Mouse (Mus musculus) gastrocnemius, adult 8-10 months (tissue): ENCODE measurements around the gene Gm498. TPM values are rescaled to one million over a fixed set of nuclear protein-coding genes. Genes with fewer than 3 reads are reported as not detected.

ENCODE experiments used
- DNase-seq, 2 experiments: peaks; one replicate each; pipeline ENCODE4 v3.0.0; 2022; ENCODE audit warnings: low spot score in 2 of 2
- microRNA-seq: library from miRNA; unstranded; fragments of <30 nt; microRNA quantifications from one replicate; pipeline ENCODE4 v1.2.0, GENCODE M21; 2022
- total RNA-seq, 4 experiments: library from RNA; stranded (reverse); gene quantifications; 2 replicates each; pipeline ENCODE4 v1.2.4; 2022

The Gm498 gene
- total RNA-seq, 4 experiments from 2014 or later = not detected

GRCm38 (mm10) chr7:143891146-143891545 lies 24.5 kb downstream of the Gm498 start:
- no peak for DNase-seq

GRCm38 (mm10) chr7:143892361-143892760 lies 25.7 kb downstream of the Gm498 start:
- no peak for DNase-seq

- no peak for DNase-seq
These were observed 34.0 kb downstream of the Gm498 start for GRCm38 (mm10) chr7:143900667-143901066.

- DNase-seq = no peak
These were observed 38.5 kb downstream of the Gm498 start for GRCm38 (mm10) chr7:143905176-143905575.

- DNase-seq = no peak
These were observed 39.0 kb downstream of the Gm498 start for GRCm38 (mm10) chr7:143905606-143906005.

- no peak for DNase-seq
These were observed 47.0 kb downstream of the Gm498 start for GRCm38 (mm10) chr7:143913611-143914010.

- DNase-seq = no peak
These were observed 52.5 kb downstream of the Gm498 start for GRCm38 (mm10) chr7:143919031-143919679.

- DNase-seq = no peak
These were observed 63.3 kb downstream of the Gm498 start for GRCm38 (mm10) chr7:143929899-143930298.

GRCm38 (mm10) chr7:143938647-143939046 lies 72.0 kb downstream of the Gm498 start:
- DNase-seq = no peak

GRCm38 (mm10) chr7:143939476-143939875 lies 72.8 kb downstream of the Gm498 start:
- DNase-seq = no peak

GRCm38 (mm10) chr7:143942941-143943691 lies 76.5 kb downstream of the Gm498 start:
- DNase-seq = no peak

GRCm38 (mm10) chr7:143944421-143944980 lies 77.9 kb downstream of the Gm498 start:
- no peak for DNase-seq

Small RNA genes within 50 kb of the gene (microRNA-seq; reads per million reads assigned to microRNA genes)
- gene Mir6404 = not detected

Other genes starting within 250 kb of the Gm498 start
- under 1 TPM; 0.07 to 0.21 (median 0.14) TPM for gene Tnfrsf26, start 238.1 kb upstream of the Gm498 start, total RNA-seq
- gene Tnfrsf22, start 217.2 kb upstream of the Gm498 start, total RNA-seq = 1 to 10 TPM; 1.2 to 2.8 (median 1.7) TPM
- gene Tnfrsf23, start 181.0 kb upstream of the Gm498 start, total RNA-seq = 1 to 10 TPM; 2.5 to 4.6 (median 3.4) TPM
- gene Osbpl5, start 109.9 kb upstream of the Gm498 start, total RNA-seq = 10 to 100 TPM; 11.2 to 17.7 (median 14.1) TPM
- gene Mrgprg, start 99.8 kb upstream of the Gm498 start, total RNA-seq = under 1 TPM; 0.29 to 0.86 (median 0.33) TPM
- under 1 TPM; 0.32 to 0.87 (median 0.44) TPM for gene Mrgpre, start 82.3 kb upstream of the Gm498 start, total RNA-seq
- gene Nadsyn1, start 44.0 kb upstream of the Gm498 start, total RNA-seq = 1 to 10 TPM; 2.5 to 3.6 (median 2.8) TPM
- 1 to 10 TPM; 3.8 to 8.2 (median 4.7) TPM for gene Dhcr7, start 43.7 kb upstream of the Gm498 start, total RNA-seq
- gene Shank2, start 135.1 kb downstream of the Gm498 start, total RNA-seq = under 1 TPM; 0.07 to 0.13 (median 0.08) TPM